Mouse (Mus musculus) naive thymus-derived CD4-positive, alpha-beta T cell, adult 2 months (primary cell): ENCODE data around the gene Chrnb4.

Experiments
- DNase-seq: peaks from one replicate; pipeline ENCODE4 v3.0.0-alpha.2; 2011; ENCODE audit warnings: low read depth

Chrnb4 gene

GRCm38 (mm10) chr9:55048211-55048880, at the start of gene Chrnb4:
Chrnb4 (minus strand) TSS chr9:55048779.
- DNase-seq = no peak

- no peak for DNase-seq
Measured at GRCm38 (mm10) chr9:55096870-55097269, 48.3 kb upstream of the Chrnb4 start.

GRCm38 (mm10) chr9:55096033-55096432, 47.5 kb upstream of the Chrnb4 start:
- no peak for DNase-seq

- no peak for DNase-seq
Measured at GRCm38 (mm10) chr9:55090141-55090540, 41.6 kb upstream of the Chrnb4 start.

GRCm38 (mm10) chr9:55089226-55089625, 40.6 kb upstream of the Chrnb4 start:
- no peak for DNase-seq

- no peak for DNase-seq
Measured at GRCm38 (mm10) chr9:55083154-55083913, 34.8 kb upstream of the Chrnb4 start.

- no peak for DNase-seq
Measured at GRCm38 (mm10) chr9:55067965-55068265, 19.3 kb upstream of the Chrnb4 start.

GRCm38 (mm10) chr9:55067260-55067964, 18.8 kb upstream of the Chrnb4 start:
- DNase-seq = no peak

GRCm38 (mm10) chr9:55065241-55065640, 16.7 kb upstream of the Chrnb4 start:
- no peak for DNase-seq

- DNase-seq = no peak
Measured at GRCm38 (mm10) chr9:55058067-55058466, 9.5 kb upstream of the Chrnb4 start.

- no peak for DNase-seq
Measured at GRCm38 (mm10) chr9:55055386-55055930, 6.9 kb upstream of the Chrnb4 start.

GRCm38 (mm10) chr9:55046764-55047163, 1.8 kb downstream of the Chrnb4 start:
- DNase-seq = peak; percentile 9

GRCm38 (mm10) chr9:55045001-55045400, 3.6 kb downstream of the Chrnb4 start:
- no peak for DNase-seq

- DNase-seq = no peak
Measured at GRCm38 (mm10) chr9:55043688-55044087, 4.9 kb downstream of the Chrnb4 start.

GRCm38 (mm10) chr9:55041389-55041788, 7.2 kb downstream of the Chrnb4 start:
- DNase-seq = no peak

- no peak for DNase-seq
Measured at GRCm38 (mm10) chr9:55039983-55040382, 8.6 kb downstream of the Chrnb4 start.

- DNase-seq = no peak
Measured at GRCm38 (mm10) chr9:55038948-55039347, 9.6 kb downstream of the Chrnb4 start.

- DNase-seq = no peak
Measured at GRCm38 (mm10) chr9:55031435-55032167, 17.0 kb downstream of the Chrnb4 start.

GRCm38 (mm10) chr9:55026275-55026663, 22.3 kb downstream of the Chrnb4 start, which contains the start of gene Chrna3:
Chrna3 (minus strand) TSS chr9:55026562.
- no peak for DNase-seq

- DNase-seq = no peak
Measured at GRCm38 (mm10) chr9:55025534-55026274, 22.9 kb downstream of the Chrnb4 start.

- DNase-seq = peak; percentile 75
Measured at GRCm38 (mm10) chr9:55023902-55024583, 24.5 kb downstream of the Chrnb4 start.
